ENCODE assay signal across 5 mouse cellular contexts in the genomic region with DNA sequence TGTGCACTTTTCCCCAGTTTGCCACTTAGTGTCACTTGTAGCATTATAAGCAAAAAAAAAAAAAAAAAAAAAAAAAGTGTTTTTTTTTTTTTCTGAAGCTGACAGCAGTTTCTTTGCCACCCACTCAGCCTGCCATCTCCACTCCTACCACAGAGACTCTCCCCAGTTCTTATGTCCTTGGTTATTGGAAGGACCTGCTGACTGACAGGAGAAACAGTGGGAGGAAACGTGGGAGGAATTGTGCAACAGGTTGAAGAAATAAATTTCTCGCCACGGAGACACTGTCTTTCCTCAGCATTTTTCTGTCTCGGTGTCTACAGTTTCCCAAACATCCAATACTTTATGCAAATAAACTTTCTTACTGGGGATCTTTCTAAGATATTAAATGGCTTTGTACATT.
"Had no signal": no experiment of that assay in that cellular context is flagged by ENCODE, and none has a peak within 500 bp of the region (broad histone marks: within the 10 kb centered on the region; RNA-seq: fewer than 3 reads in every experiment).

No protein-coding gene starts in this region.

- DNase-seq: kidney, adult 8-10 months; lung, adult 18-20 months; lung, postnatal 4 days; midbrain, embryonic 14.5 days; thymus, postnatal 36 days had no signal
